Mouse (Mus musculus) stomach, postnatal 0 days (tissue): ENCODE measurements around the gene Tmem213. TPM values are rescaled to one million over a fixed set of nuclear protein-coding genes. Genes with fewer than 3 reads are reported as not detected.

Experiments
- ATAC-seq: fragments of 200-750 bp; cut with Nextera tagmentation; 2 replicates; pipeline ENCODE4 v1.8.0; 2017; ENCODE audit not compliant: low FRiP score, low TSS enrichment
- DNase-seq: peaks from one replicate; pipeline ENCODE4 v3.0.0-alpha.2; 2016; ENCODE audit warnings: low spot score
- H3K27ac ChIP-seq: fragments of 300-500 bp; sonication (generic); replicated peaks from 2 replicates; pipeline ENCODE4 v1.5.1; 2014; ENCODE audit warnings: mild to moderate bottlenecking, control low read depth
- H3K27me3 ChIP-seq: fragments of 300-500 bp; sonication (generic); 2 replicates; pipeline ENCODE4 v1.6.1; 2014; ENCODE audit warnings: low read length; ENCODE audit not compliant: control insufficient read depth, insufficient read depth
- H3K36me3 ChIP-seq: fragments of 300-500 bp; sonication (generic); 2 replicates; pipeline ENCODE4 v1.6.1; 2014; ENCODE audit warnings: low read length, mixed read lengths; ENCODE audit not compliant: control insufficient read depth, insufficient read depth
- H3K4me1 ChIP-seq: fragments of 300-500 bp; sonication (generic); replicated peaks from 2 replicates; pipeline ENCODE4 v1.6.1; 2014; ENCODE audit warnings: antibody characterized with exemption; ENCODE audit not compliant: control insufficient read depth, insufficient read depth
- H3K4me2 ChIP-seq: fragments of 300-500 bp; sonication (generic); replicated peaks from 2 replicates; pipeline ENCODE4 v1.6.1; 2014; ENCODE audit warnings: low read depth, mild to moderate bottlenecking, control low read depth, moderate library complexity
- H3K4me3 ChIP-seq: fragments of 300-500 bp; sonication (generic); 2 replicates; pipeline ENCODE4 v1.5.1; 2014; ENCODE audit warnings: low read depth, low read length, control low read depth
- H3K9ac ChIP-seq: fragments of 300-500 bp; sonication (generic); 2 replicates; pipeline ENCODE4 v1.6.1; 2014; ENCODE audit warnings: mild to moderate bottlenecking, low read length, control low read depth, mixed read lengths
- H3K9me3 ChIP-seq: fragments of 300-500 bp; sonication (generic); 2 replicates; pipeline ENCODE4 v1.6.1; 2016; ENCODE audit warnings: low read length; ENCODE audit not compliant: control insufficient read depth
- CTCF ChIP-seq: IDR thresholded peaks from 2 replicates; pipeline ENCODE4 v1.5.1; 2016; ENCODE audit warnings: antibody characterized with exemption, low read depth, mild to moderate bottlenecking, moderate library complexity
- EP300 ChIP-seq: optimal IDR thresholded peaks from 2 replicates; pipeline ENCODE3; 2016; ENCODE audit warnings: antibody characterized with exemption
- WGBS: fragments of 180-500 bp; shearing (Covaris S2); extraction: QIAGEN DNeasy Blood & Tissue Kit; methylation state at CpG from one replicate; pipeline ENCODE4 v1.1.7; 2014; 5-methylcytosine and 5-hydroxymethylcytosine counted together
- polyA plus RNA-seq: library from polyadenylated mRNA; unstranded; fragments of >200 nt; fragmentation: Nextera tagmentation; extraction: Ambion mirVana; gene quantifications from 2 replicates; pipeline ENCODE4 v1.2.1, GENCODE M21; 2015

Gene Tmem213
- polyA plus RNA-seq, 1 experiment from 2014 or later = 3.0 TPM

GRCm38 (mm10) chr6:38072137-38072796, 36.8 kb upstream of the Tmem213 start:
- Histone ChIP-seq H3K9me3 (no peaks in the 10 kb centered on the region), H3K4me1 (no peaks in the 10 kb centered on the region), H3K27me3 (no peaks in the 10 kb centered on the region), H3K27ac (no peak overlapping the region), H3K36me3 (no peaks in the 10 kb centered on the region), H3K4me2 (no peak overlapping the region), H3K9ac (no peak overlapping the region), H3K4me3 (no peak overlapping the region)
- 58% methylated on average over 5 of the region's 5 CpGs for WGBS
- TF ChIP-seq EP300 (no peak), CTCF (no peak)
- peak; percentile 43 for DNase-seq
- ATAC-seq = peak; percentile 91

- WGBS = 89% methylated on average over 3 of the region's 3 CpGs
- no peaks in the 10 kb centered on the region for H3K9me3 ChIP-seq
- no peak for ATAC-seq
- H3K4me3 ChIP-seq = no peak overlapping the region
- H3K4me1 ChIP-seq = no peaks in the 10 kb centered on the region
- no peak for DNase-seq
- H3K4me2 ChIP-seq = no peak overlapping the region
- no peak overlapping the region for H3K9ac ChIP-seq
- H3K27me3 ChIP-seq = no peaks in the 10 kb centered on the region
- TF ChIP-seq CTCF (no peak), EP300 (no peak)
- no peak overlapping the region for H3K27ac ChIP-seq
- no peaks in the 10 kb centered on the region for H3K36me3 ChIP-seq
Observed at GRCm38 (mm10) chr6:38073592-38073991, 35.5 kb upstream of the Tmem213 start.

- H3K9me3 ChIP-seq = no peaks in the 10 kb centered on the region
- H3K9ac ChIP-seq = no peak overlapping the region
- no peak for TF ChIP-seq CTCF
- no peaks in the 10 kb centered on the region for H3K27me3 ChIP-seq
- H3K27ac ChIP-seq = no peak overlapping the region
- WGBS = 52% methylated on average over 4 of the region's 4 CpGs
- no peaks in the 10 kb centered on the region for H3K36me3 ChIP-seq
- H3K4me3 ChIP-seq = no peak overlapping the region
- H3K4me1 ChIP-seq = no peaks in the 10 kb centered on the region
- no peak overlapping the region for H3K4me2 ChIP-seq
- ATAC-seq (no peak), DNase-seq (no peak)
Observed at GRCm38 (mm10) chr6:38080364-38080763, 28.7 kb upstream of the Tmem213 start.

- Histone ChIP-seq H3K4me2 (no peak overlapping the region), H3K4me3 (no peak overlapping the region), H3K27ac (peak overlapping the region; percentile 45), H3K27me3 (no peaks in the 10 kb centered on the region), H3K36me3 (no peaks in the 10 kb centered on the region), H3K4me1 (no peaks in the 10 kb centered on the region), H3K9ac (no peak overlapping the region), H3K9me3 (no peaks in the 10 kb centered on the region)
- DNase-seq = no peak
- WGBS = 44% methylated on average over 11 of the region's 11 CpGs
- peak; percentile 67; the same call in 1 of the 2 replicates for ATAC-seq
- TF ChIP-seq CTCF (no peak), EP300 (no peak)
Observed at GRCm38 (mm10) chr6:38081727-38082341, 27.2 kb upstream of the Tmem213 start.

DNA sequence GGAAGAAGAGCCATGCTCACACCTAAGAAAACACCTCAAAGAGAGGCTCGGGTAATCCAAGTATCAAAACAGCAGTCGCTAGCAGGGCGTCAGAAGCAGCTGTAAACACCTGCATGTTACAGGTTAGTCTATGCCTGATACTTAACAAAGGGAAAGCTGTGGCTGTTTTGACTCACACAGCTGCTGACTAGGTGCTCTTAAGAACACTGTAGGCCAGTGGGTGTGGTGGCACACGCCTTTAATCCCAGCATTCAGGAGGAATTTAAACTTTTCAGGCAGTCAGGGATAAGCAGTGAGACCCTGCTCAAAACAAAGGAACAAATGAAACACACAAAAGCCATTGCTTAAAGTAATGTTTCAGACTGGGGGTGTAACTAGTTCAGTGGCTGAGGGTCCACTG, 25.9 kb upstream of the Tmem213 start:
- ATAC-seq = peak; percentile 35; the same call in 1 of the 2 replicates
- Histone ChIP-seq H3K27me3 (no peaks in the 10 kb centered on the region), H3K4me3 (no peak overlapping the region), H3K9ac (no peak overlapping the region), H3K27ac (no peak overlapping the region), H3K9me3 (no peaks in the 10 kb centered on the region), H3K36me3 (no peaks in the 10 kb centered on the region), H3K4me2 (no peak overlapping the region), H3K4me1 (no peaks in the 10 kb centered on the region)
- no peak for TF ChIP-seq EP300
- TF ChIP-seq CTCF = no peak
- WGBS = 34% methylated on average over 4 of the region's 4 CpGs
- DNase-seq = no peak

DNA sequence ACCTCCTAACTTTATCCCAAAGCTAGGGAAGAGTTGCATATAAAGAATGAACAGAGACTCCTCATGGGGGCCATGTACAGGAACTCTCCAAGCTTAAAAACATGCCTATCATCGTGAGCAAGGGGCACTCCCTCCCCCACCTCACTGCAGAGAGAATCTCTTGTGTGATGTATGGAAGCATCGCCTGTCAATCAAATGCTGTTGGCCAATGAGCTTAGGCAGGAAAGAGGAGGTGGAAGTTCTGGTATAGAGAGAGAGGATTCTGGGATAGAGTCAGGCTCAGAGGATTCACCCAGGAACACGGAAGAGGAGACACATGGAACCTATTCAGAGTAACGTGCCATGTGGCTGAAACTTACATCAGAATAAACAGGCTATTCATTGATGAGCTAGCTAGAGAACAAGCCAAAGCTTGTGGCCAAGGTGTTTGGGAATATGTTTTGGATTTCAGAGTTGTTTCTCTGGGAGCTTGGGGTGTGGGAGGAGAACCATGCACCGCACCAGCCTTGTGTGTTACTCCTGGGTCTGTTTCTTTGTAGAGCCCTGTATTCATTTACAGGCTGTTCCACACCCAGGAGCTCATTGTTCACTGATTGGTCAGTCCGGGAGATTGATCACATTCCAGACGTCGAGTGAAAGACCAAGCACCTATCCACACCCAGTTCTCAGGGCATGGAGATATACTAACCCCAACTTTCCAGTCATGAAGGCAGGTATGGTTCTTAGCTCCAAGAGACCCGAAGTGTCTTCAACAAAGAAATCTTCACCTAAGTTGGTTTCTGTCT, 21.6 kb upstream of the Tmem213 start:
- WGBS = 53% methylated on average over 9 of the region's 9 CpGs
- Histone ChIP-seq H3K4me3 (no peak overlapping the region), H3K27ac (no peak overlapping the region; the same call in 1 of the 2 replicates), H3K4me1 (no peaks in the 10 kb centered on the region), H3K9me3 (no peaks in the 10 kb centered on the region), H3K4me2 (no peak overlapping the region), H3K9ac (no peak overlapping the region), H3K27me3 (no peaks in the 10 kb centered on the region), H3K36me3 (no peaks in the 10 kb centered on the region)
- peak; percentile 81 for ATAC-seq
- TF ChIP-seq EP300 (no peak), CTCF (no peak)
- DNase-seq = peak; percentile 31
